Mouse (Mus musculus): ENCODE results near the gene Fzr1. TPM values are rescaled to one million over a fixed set of nuclear protein-coding genes. Genes with fewer than 3 reads are reported as not detected.

Gene Fzr1
- total RNA-seq, 2 experiments from 2014 or later = 27.6 to 35.6 TPM

- DNase-seq = no peak
These were observed 24.0 kb upstream of the Fzr1 start for GRCm38 (mm10) chr10:81402227-81402765.

GRCm38 (mm10) chr10:81401521-81402226 lies 23.4 kb upstream of the Fzr1 start:
- DNase-seq = peak; percentile 86 to 93

DNA sequence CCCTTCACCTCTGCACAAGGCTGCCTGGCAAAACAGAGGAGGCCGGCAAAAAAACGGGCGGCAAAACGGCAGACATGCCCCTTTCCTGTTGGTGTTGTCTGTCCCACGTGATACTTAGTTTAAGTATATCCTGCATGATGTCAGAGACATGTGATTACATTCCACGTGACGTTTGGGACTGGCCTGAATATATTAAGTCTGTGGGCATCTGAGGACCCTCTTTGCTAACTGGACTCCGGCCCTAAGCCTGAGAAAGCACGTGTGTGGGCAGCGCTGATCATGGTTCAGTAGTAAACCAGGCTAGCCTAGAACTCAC lies 22.8 kb upstream of the Fzr1 start:
- no peak for DNase-seq

DNA sequence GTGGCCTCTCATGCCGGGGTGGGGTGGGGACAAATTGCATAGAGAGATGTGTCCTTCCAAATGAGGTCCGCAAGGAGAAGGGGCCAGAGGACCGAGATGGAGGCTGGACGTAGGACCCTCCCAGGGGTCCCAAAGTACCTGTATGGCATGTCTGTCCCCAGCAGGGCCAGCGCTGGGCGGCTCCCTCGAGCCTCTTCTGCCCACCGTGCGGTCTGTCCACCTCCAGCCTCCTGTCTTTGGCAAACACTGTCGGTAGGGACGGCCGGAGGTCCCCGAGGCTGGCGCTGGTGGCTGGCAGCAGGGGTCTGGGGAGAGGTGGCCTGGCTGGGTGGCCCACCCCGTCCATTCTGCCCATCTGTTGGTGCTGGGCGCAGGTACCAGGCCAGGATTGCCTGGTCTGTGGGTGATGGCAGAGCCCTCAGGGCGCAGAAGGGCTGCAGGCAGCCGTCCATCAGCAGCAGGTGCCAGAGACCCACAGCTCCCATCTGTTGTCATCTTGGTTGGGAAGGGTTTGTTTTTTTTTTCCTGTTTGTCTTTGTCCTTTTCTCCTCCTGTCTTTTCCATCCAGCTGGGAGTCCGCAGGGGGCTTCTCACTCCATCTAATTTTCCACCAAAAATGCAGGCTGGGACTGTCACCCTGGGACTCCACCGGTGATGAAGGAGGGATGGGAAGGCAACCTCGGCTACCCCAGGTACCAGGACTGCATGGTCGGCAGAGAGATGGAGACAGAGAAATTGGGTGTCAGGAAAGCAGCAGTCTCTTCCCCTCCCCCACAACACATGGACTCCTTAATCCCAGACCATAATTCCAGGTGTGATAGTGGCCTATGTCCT lies 22.3 kb upstream of the Fzr1 start:
- DNase-seq = no peak

- DNase-seq = no peak
These were observed 21.5 kb upstream of the Fzr1 start for GRCm38 (mm10) chr10:81399798-81400308.

DNA sequence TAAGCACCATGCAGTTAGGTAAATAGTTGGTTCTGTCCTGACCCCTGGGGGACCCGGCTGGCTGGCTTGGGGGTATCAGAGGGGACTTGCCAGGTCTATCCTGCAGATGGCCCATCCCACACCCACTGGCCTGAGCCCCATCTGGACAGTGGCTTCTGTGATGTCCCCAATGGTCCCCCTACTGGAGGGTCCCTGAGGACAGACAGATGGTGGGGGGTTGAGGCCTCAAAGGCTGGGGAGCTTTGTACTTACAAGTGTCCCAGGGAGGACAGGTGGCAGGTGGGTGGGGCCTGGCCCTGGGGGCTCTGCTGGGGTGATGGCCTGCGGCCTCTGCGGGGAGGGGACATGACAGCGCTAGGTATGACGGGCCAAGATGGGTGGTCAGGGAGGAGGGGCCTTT lies 21.0 kb upstream of the Fzr1 start:
- DNase-seq = no peak

DNA sequence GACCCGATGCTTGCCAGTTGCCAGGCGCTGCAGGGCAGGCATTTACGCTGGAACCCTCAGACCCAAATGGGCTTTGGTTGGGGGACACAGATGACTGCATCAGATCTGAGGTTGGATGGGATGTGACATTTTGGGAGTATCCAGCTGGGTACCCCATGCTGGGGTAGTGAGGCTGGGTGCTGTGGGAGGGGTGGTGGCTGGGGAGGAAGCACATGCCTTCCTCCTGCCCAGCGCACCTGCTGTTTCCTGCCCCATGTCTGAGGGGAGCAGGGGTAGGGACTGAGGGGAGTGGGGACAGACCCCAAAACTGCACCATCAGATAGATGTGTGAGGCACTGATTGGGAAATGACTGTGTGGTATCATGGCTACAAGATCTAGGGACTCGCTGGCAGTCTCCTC lies 18.4 kb upstream of the Fzr1 start:
- no peak for DNase-seq

GRCm38 (mm10) chr10:81395865-81396264 lies 17.5 kb upstream of the Fzr1 start:
- no peak for DNase-seq

- peak; percentile 68 to 86 for DNase-seq
These were observed 16.8 kb upstream of the Fzr1 start for GRCm38 (mm10) chr10:81395127-81395526.

DNA sequence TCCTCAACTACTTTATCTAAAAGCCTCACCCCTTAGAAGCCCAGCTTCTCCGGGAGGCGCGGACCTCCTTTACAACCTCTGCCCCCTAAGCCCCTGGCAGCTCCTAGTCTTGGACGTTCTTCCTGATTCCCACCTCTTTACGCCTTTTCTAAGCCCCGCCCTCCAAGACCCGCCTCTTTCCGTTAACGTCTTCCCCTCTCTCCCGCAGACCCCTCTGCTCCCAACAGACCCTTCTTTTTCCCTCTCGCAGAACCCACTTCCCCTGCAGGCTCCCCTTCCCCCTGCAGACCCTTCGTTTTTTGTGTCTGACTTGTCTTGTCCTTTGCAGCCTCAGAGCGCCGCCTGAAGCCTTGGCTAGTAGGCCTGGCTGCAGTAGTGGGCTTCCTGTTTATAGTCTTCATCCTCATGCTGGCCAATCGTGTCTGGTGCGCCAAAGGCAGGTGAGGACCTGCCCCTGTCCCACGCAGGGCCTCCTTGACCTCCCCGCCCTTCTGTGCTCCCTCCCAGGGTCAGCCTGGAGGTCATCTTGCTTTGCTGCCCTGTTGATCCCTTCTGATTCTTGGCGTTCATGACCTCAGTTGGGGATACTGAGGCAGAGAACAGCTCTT lies 15.2 kb upstream of the Fzr1 start:
- DNase-seq = peak; percentile 58 to 73

GRCm38 (mm10) chr10:81392781-81393185 lies 14.5 kb upstream of the Fzr1 start, which contains the start of gene Smim24:
Gene Smim24, plus strand, starts transcription at chr10:81393051.
- no peak for DNase-seq

DNA sequence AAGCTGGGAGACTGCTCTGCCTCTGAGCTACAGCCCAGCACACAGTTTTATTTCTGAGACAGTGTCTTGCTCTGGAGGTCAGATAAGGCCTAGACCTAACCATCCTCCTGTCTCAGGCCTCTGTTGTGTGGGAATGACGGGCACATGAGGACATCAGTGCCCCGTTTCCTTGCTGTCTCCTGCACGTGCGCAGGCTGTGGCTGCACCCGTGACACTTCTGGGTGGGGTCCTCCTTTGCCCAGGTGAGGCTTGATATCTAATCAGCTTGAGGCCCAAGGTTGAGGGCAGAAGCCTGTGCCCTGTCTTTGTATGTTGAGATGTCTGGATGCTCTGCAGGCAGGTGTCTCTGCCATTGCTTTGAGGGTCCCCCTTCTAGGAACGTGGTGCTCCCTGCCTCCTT lies 14.0 kb upstream of the Fzr1 start:
- no peak for DNase-seq

DNA sequence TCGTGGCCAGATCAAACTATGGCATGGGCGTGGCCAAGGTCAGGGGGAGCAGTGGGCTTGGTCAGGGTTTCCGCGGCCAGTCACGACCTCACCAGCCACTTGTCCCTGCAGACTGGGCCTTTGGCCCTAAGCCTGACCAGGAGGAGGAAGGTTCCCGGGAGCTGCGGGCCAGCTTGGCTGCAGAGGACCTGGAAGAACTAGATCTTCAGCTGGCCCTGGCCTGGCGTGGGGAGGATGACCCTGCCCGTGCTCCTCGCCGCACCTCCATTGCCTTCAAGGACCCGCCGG lies 12.3 kb upstream of the Fzr1 start:
- no peak for DNase-seq

GRCm38 (mm10) chr10:81389801-81390677 lies 11.7 kb upstream of the Fzr1 start:
- DNase-seq = peak; percentile 69 to 88

- DNase-seq = peak in 1 of 2 experiments; percentile 53
These were observed 11.1 kb upstream of the Fzr1 start for GRCm38 (mm10) chr10:81389373-81389772.

- no peak for DNase-seq
These were observed 10.3 kb upstream of the Fzr1 start, which contains the start of gene Gm48552 for GRCm38 (mm10) chr10:81388505-81389055. Gene Gm48552, plus strand, starts transcription at chr10:81389005.

- no peak for DNase-seq
These were observed 9.4 kb upstream of the Fzr1 start for GRCm38 (mm10) chr10:81387716-81388115.

- DNase-seq = no peak
These were observed 7.4 kb upstream of the Fzr1 start for GRCm38 (mm10) chr10:81385603-81386306.

- DNase-seq = no peak
These were observed 6.3 kb upstream of the Fzr1 start for GRCm38 (mm10) chr10:81384605-81384982.

- peak; percentile 99 to 100 for DNase-seq
These were observed 5.7 kb upstream of the Fzr1 start, which contains the start of the genes Dohh and Gm48551 for GRCm38 (mm10) chr10:81383802-81384604. Gene Dohh, plus strand, starts transcription at chr10:81384428. Gene Gm48551, plus strand, starts transcription at chr10:81384466.
